Mouse (Mus musculus) CD4-positive, CD25-positive, alpha-beta regulatory T cell, adult 4 months (primary cell): ENCODE measurements at regions not wholly inside any gene's neighbourhood (a gene's known extent, or its start where the extent isn't known, plus 50 kb on each side); places are given as distances from the start of the nearest gene placed in this dataset.

Experiments
- ATAC-seq: one replicate; pipeline ENCODE4 v1.8.0; 2017

DNA sequence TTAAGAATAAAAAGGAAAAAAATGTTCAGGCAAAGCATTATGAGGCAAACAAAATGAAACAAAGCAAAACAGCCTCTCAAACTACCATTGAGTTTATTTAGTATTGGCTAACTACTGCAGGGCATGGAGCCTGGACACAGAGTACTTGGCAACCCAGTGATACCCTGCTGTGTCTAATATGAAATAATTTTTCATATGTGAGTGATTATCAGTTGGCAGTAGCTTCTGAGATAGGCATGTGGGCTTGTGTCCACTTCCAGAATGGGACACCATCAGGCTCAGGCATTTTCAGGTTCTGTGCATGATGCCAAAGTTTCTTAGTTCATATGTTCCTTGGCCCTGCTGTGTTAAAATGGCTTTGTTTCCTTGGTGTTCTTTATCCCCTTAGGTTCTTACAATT is 879.0 kb upstream of the Epha6 start:
- ATAC-seq = no peak

- no peak for ATAC-seq
Measured at GRCm38 (mm10) chr16:61441881-61442280, 836.5 kb upstream of the Epha6 start.

DNA sequence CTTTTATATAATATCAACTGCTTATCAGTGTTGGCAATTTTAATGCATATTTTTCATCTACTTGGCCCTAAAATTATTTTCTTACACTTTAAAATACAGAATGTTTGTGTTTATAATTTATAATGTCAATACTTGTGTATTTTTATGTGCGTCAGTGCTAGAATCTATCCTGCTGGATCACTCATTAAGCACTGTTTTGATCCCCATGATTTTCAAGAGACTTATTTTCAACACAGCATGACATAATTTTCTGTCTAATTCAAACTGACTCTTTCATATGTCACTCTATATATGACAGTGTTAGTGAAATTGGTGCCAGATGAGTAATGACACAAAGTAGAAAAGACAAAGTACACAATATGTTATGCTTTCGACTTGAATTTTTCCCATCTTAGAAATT is 795.9 kb upstream of the Epha6 start:
- no peak for ATAC-seq

DNA sequence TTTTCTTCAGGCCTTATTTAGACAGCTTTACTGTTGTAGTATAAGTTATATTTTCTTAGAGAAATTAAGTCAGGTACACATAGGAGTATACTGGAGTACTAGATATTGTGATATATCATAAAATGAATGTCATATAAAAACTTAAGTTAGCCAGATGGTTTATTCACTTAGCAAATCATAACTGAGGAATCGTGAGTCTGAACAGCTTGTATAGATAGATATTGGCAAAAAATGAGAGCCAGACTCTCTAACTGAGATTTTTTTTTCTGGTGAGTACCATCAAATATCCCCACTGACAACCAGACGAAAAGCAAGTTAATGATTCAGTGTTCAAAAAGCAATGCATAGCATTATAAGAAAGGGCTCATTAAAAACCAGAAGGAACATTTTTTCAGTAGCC is 776.6 kb upstream of the Epha6 start:
- no peak for ATAC-seq

GRCm38 (mm10) chr16:61376937-61377336 is 771.6 kb upstream of the Epha6 start:
- ATAC-seq = peak; percentile 37
